Mouse (Mus musculus) cerebellum, postnatal 10 days (tissue): ENCODE data around the gene Gm45753.

Experiments used
- DNase-seq, 2 experiments: peaks; one replicate each; pipeline ENCODE4 v3.0.0; 2021; ENCODE audit warnings: mixed read lengths in 2 of 2

Gene Gm45753

DNA sequence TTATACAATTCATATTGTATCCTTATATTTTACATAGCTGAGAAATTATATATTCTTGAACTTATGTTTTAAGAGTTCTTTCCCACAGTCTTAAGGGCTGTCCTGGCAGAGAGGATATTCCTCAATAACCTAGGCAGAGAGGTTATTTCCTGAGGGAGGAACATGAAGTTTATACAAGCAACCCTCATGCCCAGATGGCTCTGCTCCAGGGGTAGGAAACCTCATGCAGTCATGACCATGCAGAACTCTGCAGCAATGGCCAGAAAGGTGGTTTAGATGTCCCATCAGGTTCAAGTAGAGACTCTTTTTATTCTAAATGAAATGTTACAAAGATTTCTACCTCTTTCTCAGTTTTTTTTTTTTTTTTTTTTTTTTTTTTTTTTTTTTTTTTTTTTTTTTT lies 39.2 kb downstream of the Gm45753 start:
- DNase-seq: no peak

- DNase-seq: no peak
These were observed 39.8 kb downstream of the Gm45753 start for GRCm38 (mm10) chr8:45268485-45268884.

DNA sequence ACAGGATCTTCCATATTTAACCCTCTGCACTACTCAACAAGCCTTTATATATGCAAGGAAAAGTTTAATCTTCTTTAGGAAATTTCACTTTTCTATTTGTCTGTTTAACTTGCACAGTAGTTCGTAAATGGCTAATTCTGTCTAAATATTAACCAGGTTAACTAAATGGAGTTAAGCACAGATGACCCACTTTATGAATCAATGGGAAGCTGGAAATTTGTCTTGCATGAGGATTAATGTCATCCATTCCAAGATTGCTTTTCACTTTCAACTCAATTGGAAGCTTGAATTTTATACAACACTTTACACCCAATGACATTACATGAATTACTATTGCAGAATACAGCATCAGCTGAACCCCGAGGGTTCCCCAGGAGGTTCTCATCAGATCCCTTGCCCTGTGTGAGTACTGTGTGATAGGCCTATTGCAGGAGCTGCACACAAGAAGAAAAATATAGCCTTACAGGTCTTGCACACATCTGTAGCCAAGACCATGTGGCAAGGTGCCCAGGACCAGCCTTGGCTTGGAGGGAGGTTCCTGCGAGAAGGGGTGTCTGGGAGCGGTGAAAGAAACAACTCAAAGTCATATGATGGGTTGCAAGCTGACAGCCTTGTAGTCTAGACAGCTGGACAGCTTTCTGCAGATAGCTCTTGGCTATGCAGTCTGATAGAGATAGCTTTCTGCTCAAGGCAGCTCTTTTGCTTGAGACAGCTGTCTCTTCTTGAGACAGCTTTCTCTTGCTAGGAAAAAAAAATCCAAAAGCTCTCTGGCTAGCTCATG lies 40.5 kb downstream of the Gm45753 start:
- DNase-seq: peak; percentile 36 to 44

- DNase-seq: no peak
These were observed 41.3 kb downstream of the Gm45753 start for GRCm38 (mm10) chr8:45266993-45267392.

DNA sequence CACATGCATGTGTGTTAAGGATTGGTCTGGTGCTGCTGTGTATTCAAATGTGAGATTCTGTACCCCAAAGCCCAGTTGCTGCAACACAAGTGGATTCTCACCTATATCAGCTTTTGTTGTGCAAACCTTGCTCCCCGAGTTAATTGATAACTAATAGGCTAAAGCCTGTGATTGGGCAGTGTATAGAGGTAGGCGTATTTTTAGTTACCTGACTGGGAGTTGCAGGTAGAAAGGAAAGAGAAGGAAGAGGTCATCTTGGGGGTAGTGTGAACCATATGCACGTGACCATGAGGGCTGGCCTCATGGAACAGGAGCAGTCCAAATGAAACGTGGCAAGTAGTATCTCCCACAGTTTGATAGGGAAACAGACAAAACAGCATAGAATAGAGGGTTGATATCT lies 43.3 kb downstream of the Gm45753 start:
- no peak for DNase-seq

DNA sequence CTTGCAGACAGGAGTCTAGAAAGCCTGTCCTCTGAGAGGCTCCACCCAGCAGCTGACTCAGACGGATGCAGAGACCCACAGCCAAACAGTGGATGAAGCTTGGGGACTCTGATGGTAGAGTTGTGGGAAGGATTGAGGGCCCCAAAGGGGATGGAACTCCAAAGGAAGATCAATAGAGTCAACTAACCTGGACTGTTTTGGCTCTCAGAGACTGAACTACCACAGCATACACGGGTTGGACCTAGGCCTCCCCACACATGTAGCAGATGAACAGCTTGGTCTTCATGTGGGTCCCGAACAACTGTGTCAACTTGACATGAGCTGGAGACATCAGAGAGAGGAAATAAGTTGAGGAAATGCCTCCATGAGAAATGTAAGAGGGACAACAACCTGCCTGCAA lies 45.4 kb downstream of the Gm45753 start:
- no peak for DNase-seq

- DNase-seq: no peak
These were observed 46.3 kb downstream of the Gm45753 start, which contains the start of gene F11 for GRCm38 (mm10) chr8:45261920-45262319. Gene F11 (minus strand): TSS chr8:45262031.

DNA sequence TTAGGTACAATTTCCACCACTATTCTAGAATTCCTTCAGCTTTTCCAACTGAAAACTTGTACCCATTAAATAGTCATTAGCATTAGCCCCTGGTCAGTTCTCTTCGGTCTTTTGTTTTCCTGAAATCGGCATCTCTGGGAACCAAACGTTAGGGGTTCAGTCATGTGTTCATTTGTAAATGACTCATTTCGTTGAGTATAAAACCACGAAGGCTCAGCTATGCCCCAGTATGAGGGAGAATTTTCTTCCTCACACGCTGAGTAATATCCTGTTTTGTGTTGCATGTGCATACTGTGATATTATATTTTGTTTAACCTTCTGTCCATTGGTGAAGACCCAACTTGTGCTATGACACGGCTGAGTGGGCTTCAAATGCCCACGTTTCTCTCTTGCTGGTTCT lies 49.8 kb downstream of the Gm45753 start:
- no peak for DNase-seq

DNA sequence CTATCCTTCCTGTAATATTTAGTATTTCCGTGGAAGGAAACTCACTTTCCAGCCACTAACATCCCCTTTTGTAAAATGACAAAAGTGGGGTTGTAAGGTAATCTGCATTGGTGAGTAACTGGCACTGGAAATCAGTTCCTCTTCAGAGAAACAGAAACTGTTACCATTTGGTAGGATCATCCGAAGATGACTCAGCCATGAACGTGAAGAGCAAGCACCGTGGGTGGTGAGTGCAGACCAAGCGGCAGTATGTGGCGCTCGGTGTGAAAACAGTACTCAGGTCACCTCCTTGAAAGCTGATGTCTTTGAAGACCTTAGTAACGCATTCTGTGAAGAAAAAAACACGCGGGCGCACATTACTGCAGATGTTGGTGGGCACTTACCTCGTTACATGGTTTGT lies 53.2 kb downstream of the Gm45753 start:
- no peak for DNase-seq

DNA sequence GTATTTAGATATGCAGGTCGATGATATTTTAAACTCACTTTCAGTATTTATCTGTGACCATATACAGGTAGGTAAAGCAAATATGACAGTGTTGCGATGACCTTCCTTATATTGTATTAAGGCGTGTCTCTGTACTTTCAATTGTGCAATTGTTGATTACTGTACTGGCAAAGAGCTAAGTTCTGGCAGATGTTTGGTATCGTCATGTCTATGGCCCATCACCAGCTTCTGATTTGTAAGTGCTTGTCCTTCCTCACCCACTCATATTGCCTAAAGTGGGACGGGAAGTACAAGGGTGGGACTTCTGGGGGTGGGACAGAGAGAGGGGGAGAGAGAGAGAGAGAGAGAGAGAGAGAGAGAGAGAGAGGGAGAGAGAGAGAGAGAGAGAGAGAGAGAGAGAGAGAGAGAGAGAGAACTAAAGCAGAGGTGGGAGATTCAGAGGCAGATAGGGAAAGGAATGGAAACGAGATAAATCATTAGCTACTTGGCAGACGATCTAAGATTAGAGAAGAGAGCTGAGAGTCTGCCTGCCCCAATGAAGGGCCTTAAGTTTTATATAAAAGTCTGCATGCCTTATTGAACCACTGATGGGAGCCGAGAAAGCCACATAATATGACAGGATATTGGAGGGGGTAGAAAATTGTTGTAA lies 53.9 kb downstream of the Gm45753 start:
- no peak for DNase-seq

- DNase-seq: no peak
These were observed 54.7 kb downstream of the Gm45753 start for GRCm38 (mm10) chr8:45253586-45253985.

DNA sequence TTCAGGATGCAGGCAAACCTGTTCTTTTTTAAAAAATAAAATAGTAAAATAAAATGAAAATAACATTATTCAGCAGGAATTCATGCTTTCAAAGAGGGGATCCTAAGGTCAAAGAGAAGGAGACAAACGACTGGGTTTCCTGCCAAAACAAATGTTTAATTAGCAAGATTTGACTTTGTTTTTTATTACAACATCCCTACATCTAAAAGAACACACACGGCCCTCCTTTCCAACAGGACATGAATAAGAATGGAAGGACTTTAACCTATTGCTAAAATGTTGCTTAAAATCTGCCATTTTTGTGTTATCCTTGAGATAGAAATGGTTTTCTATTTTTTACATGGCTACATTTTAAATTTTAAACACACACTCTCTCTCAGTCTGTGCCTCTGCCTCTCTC lies 55.2 kb downstream of the Gm45753 start:
- DNase-seq: no peak

- no peak for DNase-seq
These were observed 62.0 kb downstream of the Gm45753 start for GRCm38 (mm10) chr8:45246307-45246706.

DNA sequence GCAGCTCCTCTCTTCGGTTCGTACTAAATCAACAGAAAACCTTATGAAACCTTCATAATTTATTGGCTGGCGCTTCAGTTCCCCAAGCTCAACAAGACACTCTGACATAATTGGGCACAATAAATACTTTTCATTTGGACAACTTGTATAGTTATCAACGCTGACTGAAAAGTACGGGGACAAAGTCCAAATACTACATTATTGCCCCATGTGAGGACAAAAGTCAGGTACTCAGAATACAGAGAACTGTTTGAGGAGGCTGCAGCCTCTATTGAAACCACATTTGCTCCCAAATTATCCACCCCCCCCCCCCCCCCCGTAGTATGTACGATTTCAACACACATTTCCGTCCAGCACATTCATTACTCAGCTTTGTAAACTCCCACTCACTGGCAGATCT lies 68.9 kb downstream of the Gm45753 start:
- DNase-seq: no peak

- DNase-seq: peak; percentile 63 to 81
These were observed 70.0 kb downstream of the Gm45753 start for GRCm38 (mm10) chr8:45238282-45238681.

DNA sequence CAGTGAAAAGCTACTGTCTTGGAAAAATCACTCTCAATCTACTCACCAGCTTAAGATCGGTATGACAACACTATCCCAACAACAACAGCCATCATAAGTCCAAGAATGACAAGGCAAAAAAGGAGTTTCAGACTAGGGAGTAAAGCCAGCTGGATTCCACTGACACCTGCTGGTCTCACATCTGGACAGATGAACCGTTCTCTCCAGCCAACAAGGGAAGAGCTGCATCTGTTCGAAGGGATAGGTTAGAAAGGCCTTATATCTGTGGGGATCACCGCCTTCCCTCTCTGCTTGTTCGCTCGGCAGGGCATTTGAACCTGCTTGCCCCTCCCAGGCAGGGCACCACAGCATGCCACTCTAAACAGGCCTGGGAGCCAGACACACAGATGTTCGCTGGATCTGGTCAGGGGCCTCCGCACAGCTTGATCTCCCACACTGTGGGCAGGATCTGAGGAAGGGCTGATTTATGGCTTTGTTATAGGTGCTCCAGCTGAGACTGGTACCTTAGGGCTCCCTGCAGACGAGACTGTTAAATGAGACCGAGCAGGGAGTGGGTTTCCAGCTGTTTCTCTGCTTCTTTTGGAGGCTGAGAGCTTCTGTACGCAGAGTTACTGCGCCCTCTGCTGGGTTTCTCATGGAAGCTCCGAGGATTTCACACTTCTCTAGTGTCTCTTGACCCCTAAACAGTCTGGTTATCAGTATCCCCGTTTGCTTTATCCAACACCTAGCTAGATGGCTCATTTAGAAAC lies 71.9 kb downstream of the Gm45753 start:
- DNase-seq: peak; percentile 76 to 83

DNA sequence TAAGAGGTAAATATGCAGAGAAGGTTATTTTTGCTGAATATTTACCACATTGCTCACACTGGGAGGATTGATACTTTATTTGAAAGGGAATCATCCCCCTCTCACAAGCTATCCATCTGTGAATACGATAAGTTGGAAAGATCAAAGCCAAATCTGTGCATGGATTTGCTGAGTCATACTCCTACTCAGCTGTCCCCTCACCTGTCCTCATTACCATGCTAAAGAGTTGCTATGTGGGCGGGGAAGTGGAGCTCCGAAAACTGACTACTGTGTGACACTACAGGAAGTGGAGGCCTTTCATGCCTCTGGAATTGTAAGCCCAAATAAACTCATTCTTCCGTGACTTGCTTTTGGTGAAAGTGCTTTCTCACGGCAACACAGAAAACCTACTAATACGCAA lies 73.0 kb downstream of the Gm45753 start:
- DNase-seq: no peak

- DNase-seq: no peak
These were observed 75.0 kb downstream of the Gm45753 start for GRCm38 (mm10) chr8:45233256-45233655.
